Mouse (Mus musculus): ENCODE data around the gene Hoxa6.

DNA sequence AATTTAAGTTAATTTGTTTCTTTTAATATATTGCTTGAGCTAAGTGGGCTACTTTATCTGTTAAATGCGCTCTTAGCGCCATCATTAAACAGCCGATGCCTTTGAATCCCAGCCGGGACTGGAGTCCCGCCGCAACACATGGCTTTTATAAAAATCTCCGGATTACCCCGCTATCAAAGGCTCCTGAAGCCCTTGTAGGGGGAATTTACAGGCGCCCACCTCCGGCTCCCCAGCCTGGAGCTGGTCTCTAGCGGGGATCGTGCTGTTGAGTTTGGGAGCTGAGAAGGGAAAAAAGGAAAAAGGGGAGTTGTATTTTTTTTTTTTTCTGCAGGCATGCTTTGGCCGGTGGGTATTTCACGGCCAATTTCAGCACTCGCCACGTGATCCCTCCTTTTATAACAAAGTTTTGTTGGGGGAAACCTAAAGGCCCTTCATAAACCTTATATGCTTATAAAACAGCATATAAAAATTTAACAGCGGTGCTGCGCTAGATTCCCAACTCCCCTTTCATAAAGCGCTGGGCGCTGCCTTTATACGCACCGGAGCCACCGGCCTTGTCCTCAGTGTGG is 36.0 kb upstream of the Hoxa6 start:
- TF ChIP-seq CTCF (IDR thresholded peaks at IDR 0.05; ENCODE audit: control insufficient read depth, insufficient read depth, insufficient read length): no peak
- TF ChIP-seq USF1 (IDR thresholded peaks at IDR 0.05; ENCODE audit: low read depth): peak; percentile 50
- no peak for TF ChIP-seq CEBPB (IDR thresholded peaks at IDR 0.05; ENCODE audit: low read depth)
- TF ChIP-seq MYOD1 (IDR thresholded peaks at IDR 0.05; ENCODE audit: control insufficient read depth, insufficient read length, low read depth): no peak
- TF ChIP-seq MAX (IDR thresholded peaks at IDR 0.05): no peak
- no peak for TF ChIP-seq MYOG (IDR thresholded peaks at IDR 0.05; ENCODE audit: control insufficient read depth, extremely low read depth, insufficient read length)
